Mouse (Mus musculus): ENCODE data around the gene Prtg. TPM values are rescaled to one million over a fixed set of nuclear protein-coding genes. Genes with fewer than 3 reads are reported as not detected.
A peak's percentile ranks its signal among the peaks of the same experiment; 100 is the strongest.

The Prtg gene
- polyA plus RNA-seq, 1 experiment from 2014 or later = 0.06 TPM

DNA sequence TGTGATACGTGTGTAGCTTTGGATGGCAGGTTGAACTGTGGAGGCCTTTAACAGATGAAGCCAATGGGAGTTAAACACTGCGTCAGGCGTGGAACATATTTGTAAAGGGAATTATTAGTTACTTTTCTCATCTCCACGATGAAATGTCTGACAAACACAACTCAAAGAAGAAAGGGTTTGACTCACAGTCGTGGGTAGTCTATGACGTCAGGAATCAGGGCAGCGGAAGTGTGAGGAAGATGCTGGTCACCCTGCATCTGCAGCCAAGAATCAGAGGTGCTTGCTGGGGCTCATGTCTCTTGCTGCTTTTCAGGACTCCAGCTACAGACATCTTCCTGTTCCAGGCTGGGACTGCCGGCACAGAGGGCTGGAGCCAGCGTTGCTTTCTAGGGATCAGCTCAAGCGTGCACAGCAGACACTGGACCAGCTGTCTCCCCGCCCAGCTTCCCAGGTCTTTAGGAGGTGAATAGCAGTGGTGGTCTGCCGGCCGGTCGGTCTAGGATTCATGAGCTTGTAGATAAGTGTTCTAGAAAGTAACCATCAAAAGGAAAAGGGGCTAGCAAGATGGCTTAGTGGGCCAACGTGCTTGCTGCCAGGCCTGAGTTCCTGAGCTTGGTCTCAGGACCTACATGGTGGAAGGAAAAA, 32.8 kb downstream of the Prtg start:
- 85% methylated on average over 15 of the region's 15 CpGs for WGBS
- no peaks in the 10 kb centered on the region for H3K9me3 ChIP-seq (ENCODE audit: control insufficient read depth, low read length)
- DNase-seq (ENCODE audit: low spot score) = no peak
- H3K4me2 ChIP-seq (replicated peaks; ENCODE audit: low read depth) = no peak overlapping the region
- H3K4me3 ChIP-seq (ENCODE audit: low read depth, low read length) = no peak overlapping the region
- no peak overlapping the region for H3K27ac ChIP-seq (replicated peaks)
- no peak for ATAC-seq (ENCODE audit: low FRiP score, low TSS enrichment)
- H3K36me3 ChIP-seq (ENCODE audit: control insufficient read depth, insufficient read depth, low read length) = no peaks in the 10 kb centered on the region
- H3K27me3 ChIP-seq (ENCODE audit: control insufficient read depth, insufficient read depth, low read length) = no peaks in the 10 kb centered on the region
- no peak overlapping the region for H3K9ac ChIP-seq (ENCODE audit: low read length)
- no peaks in the 10 kb centered on the region for H3K4me1 ChIP-seq (replicated peaks; ENCODE audit: control insufficient read depth, insufficient read depth)
- TF ChIP-seq EP300 (optimal IDR thresholded peaks at IDR 0.05) (no peak), CTCF (IDR thresholded peaks at IDR 0.05; ENCODE audit: low read depth) (no peak)

DNA sequence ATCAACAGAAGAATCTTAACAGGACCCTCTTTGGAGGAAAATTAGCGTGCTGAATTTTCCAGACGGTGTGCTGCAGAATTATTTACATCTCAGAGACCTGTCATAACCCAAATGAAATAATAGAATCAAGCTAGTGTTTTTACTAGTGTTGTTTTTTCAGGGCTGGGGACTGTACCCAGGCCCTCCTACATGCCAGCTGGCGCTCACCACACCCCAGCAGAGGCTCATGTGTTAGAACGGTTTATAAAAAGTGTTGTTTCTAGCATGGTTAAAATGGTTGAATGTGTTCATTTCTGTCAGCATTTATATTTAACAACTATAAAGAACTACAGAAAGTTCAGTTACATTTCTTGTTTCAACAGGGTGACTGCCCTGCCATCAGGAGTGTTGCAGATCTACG, 37.8 kb downstream of the Prtg start:
- ATAC-seq (ENCODE audit: low FRiP score, low TSS enrichment) = no peak
- WGBS = 77% methylated on average over 5 of the region's 5 CpGs

DNA sequence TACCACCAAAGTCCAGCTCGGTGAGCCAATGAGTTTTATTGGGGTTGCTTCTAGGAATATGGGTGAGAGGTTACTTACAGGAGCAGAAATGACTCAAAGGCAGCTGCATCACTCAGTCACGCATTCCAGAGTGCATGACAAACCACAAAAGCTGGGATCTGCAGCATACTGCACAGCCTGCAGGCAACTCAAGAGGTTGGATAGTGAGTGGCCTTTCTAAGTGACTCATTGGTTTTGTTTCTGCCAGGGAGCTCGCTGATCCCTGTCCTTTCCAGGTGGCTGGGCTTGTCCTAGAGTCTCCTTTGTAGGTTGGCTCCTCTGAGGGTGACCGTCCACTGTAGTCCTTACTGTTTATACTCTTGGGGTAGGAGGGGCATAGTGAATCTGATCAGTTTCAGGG, 39.5 kb downstream of the Prtg start:
- DNase-seq (ENCODE audit: low spot score) (no peak), ATAC-seq (ENCODE audit: low FRiP score, low TSS enrichment) (0 out of 2 replicates have a peak, but pooled peaks have one; percentile 54)
- Histone ChIP-seq H3K9me3 (ENCODE audit: control insufficient read depth, low read length) (no peaks in the 10 kb centered on the region), H3K9ac (ENCODE audit: low read length) (no peak overlapping the region), H3K4me2 (replicated peaks; ENCODE audit: low read depth) (no peak overlapping the region), H3K4me3 (ENCODE audit: low read depth, low read length) (no peak overlapping the region), H3K4me1 (replicated peaks; ENCODE audit: control insufficient read depth, insufficient read depth) (no peaks in the 10 kb centered on the region), H3K27me3 (ENCODE audit: control insufficient read depth, insufficient read depth, low read length) (no peaks in the 10 kb centered on the region), H3K27ac (replicated peaks) (no peak overlapping the region), H3K36me3 (ENCODE audit: control insufficient read depth, insufficient read depth, low read length) (no peaks in the 10 kb centered on the region; the same call in 1 of the 2 replicates)
- 79% methylated on average over 4 of the region's 4 CpGs for WGBS
- TF ChIP-seq EP300 (optimal IDR thresholded peaks at IDR 0.05) (no peak), CTCF (IDR thresholded peaks at IDR 0.05; ENCODE audit: low read depth) (no peak)

More for the DNA sequence above, 37.8 kb downstream of the Prtg start:
- H3K27me3 ChIP-seq (ENCODE audit: control insufficient read depth, insufficient read depth, low read length) = no peaks in the 10 kb centered on the region
- TF ChIP-seq EP300 (optimal IDR thresholded peaks at IDR 0.05) = no peak
- no peak for TF ChIP-seq CTCF (IDR thresholded peaks at IDR 0.05; ENCODE audit: low read depth)
- H3K36me3 ChIP-seq (ENCODE audit: control insufficient read depth, insufficient read depth, low read length) = no peaks in the 10 kb centered on the region; the same call in 1 of the 2 replicates
- H3K4me3 ChIP-seq (ENCODE audit: low read depth, low read length) = no peak overlapping the region
- no peak for DNase-seq (ENCODE audit: low spot score)
- H3K4me2 ChIP-seq (replicated peaks; ENCODE audit: low read depth) = no peak overlapping the region
- H3K27ac ChIP-seq (replicated peaks) = no peak overlapping the region
- H3K9ac ChIP-seq (ENCODE audit: low read length) = no peak overlapping the region
- no peaks in the 10 kb centered on the region for H3K9me3 ChIP-seq (ENCODE audit: control insufficient read depth, low read length)
- H3K4me1 ChIP-seq (replicated peaks; ENCODE audit: control insufficient read depth, insufficient read depth) = no peaks in the 10 kb centered on the region

DNA sequence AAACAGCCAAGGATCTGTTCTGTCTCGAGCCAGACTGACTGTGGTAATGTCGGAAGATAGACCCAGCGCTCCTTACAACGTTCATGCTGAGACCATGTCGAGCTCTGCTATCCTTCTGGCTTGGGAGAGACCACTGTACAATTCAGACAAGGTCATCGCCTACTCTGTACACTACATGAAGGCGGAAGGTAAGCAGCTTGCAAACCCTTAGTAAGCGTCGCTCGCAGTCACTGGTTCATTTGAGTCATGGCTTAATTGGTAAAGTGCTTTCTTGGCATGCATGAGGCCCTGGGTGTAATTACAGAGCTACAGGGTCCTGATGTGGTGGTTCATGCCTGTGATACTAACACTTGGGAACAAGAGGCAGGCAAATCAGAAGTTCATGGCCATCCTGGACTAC, 44.9 kb downstream of the Prtg start:
- H3K9ac ChIP-seq (ENCODE audit: low read length) = no peak overlapping the region
- H3K4me1 ChIP-seq (replicated peaks; ENCODE audit: control insufficient read depth, insufficient read depth) = no peaks in the 10 kb centered on the region; the same call in 1 of the 2 replicates
- H3K27me3 ChIP-seq (ENCODE audit: control insufficient read depth, insufficient read depth, low read length) = no peaks in the 10 kb centered on the region
- TF ChIP-seq EP300 (optimal IDR thresholded peaks at IDR 0.05) = no peak
- TF ChIP-seq CTCF (IDR thresholded peaks at IDR 0.05; ENCODE audit: low read depth) = no peak
- ATAC-seq (ENCODE audit: low FRiP score, low TSS enrichment) = no peak
- no peaks in the 10 kb centered on the region for H3K9me3 ChIP-seq (ENCODE audit: control insufficient read depth, low read length)
- no peak overlapping the region for H3K4me3 ChIP-seq (ENCODE audit: low read depth, low read length)
- H3K27ac ChIP-seq (replicated peaks) = no peak overlapping the region
- no peak overlapping the region for H3K4me2 ChIP-seq (replicated peaks; ENCODE audit: low read depth)
- DNase-seq (ENCODE audit: low spot score) = no peak
- no peaks in the 10 kb centered on the region; the same call in 1 of the 2 replicates for H3K36me3 ChIP-seq (ENCODE audit: control insufficient read depth, insufficient read depth, low read length)
- 95% methylated on average over 10 of the region's 10 CpGs for WGBS

- Histone ChIP-seq H3K9ac (ENCODE audit: low read length) (no peak overlapping the region), H3K36me3 (ENCODE audit: control insufficient read depth, insufficient read depth, low read length) (no peaks in the 10 kb centered on the region; the same call in 1 of the 2 replicates), H3K4me1 (replicated peaks; ENCODE audit: control insufficient read depth, insufficient read depth) (no peaks in the 10 kb centered on the region; the same call in 1 of the 2 replicates), H3K4me3 (ENCODE audit: low read depth, low read length) (no peak overlapping the region), H3K9me3 (ENCODE audit: control insufficient read depth, low read length) (no peaks in the 10 kb centered on the region), H3K4me2 (replicated peaks; ENCODE audit: low read depth) (no peak overlapping the region), H3K27ac (replicated peaks) (no peak overlapping the region), H3K27me3 (ENCODE audit: control insufficient read depth, insufficient read depth, low read length) (no peaks in the 10 kb centered on the region)
- WGBS = 93% methylated on average over 5 of the region's 5 CpGs
- TF ChIP-seq CTCF (IDR thresholded peaks at IDR 0.05; ENCODE audit: low read depth) = no peak
- DNase-seq (ENCODE audit: low spot score) (no peak), ATAC-seq (ENCODE audit: low FRiP score, low TSS enrichment) (no peak)
These were observed 45.3 kb downstream of the Prtg start for GRCm38 (mm10) chr9:72851979-72852378.

GRCm38 (mm10) chr9:72853681-72854190, 47.1 kb downstream of the Prtg start:
- H3K4me1 ChIP-seq (replicated peaks; ENCODE audit: control insufficient read depth, insufficient read depth) = no peaks in the 10 kb centered on the region; the same call in 1 of the 2 replicates
- no peaks in the 10 kb centered on the region for H3K27me3 ChIP-seq (ENCODE audit: control insufficient read depth, insufficient read depth, low read length)
- H3K27ac ChIP-seq (replicated peaks) = no peak overlapping the region
- H3K9me3 ChIP-seq (ENCODE audit: control insufficient read depth, low read length) = no peaks in the 10 kb centered on the region
- H3K36me3 ChIP-seq (ENCODE audit: control insufficient read depth, insufficient read depth, low read length) = no peaks in the 10 kb centered on the region; the same call in 1 of the 2 replicates
- DNase-seq (ENCODE audit: low spot score) (no peak), ATAC-seq (ENCODE audit: low FRiP score, low TSS enrichment) (no peak)
- H3K9ac ChIP-seq (ENCODE audit: low read length) = no peak overlapping the region
- H3K4me2 ChIP-seq (replicated peaks; ENCODE audit: low read depth) = peak overlapping the region; percentile 12
- 45% methylated on average over 13 of the region's 13 CpGs for WGBS
- H3K4me3 ChIP-seq (ENCODE audit: low read depth, low read length) = no peak overlapping the region
- TF ChIP-seq EP300 (optimal IDR thresholded peaks at IDR 0.05) = no peak
- no peak for TF ChIP-seq CTCF (IDR thresholded peaks at IDR 0.05; ENCODE audit: low read depth)

All from stomach, postnatal 0 days (tissue).